Mouse (Mus musculus) megakaryocyte, embryonic 14.5 days (primary cell): Measurements from ENCODE around the gene Chd4. TPM values are rescaled to one million over a fixed set of nuclear protein-coding genes. Genes with fewer than 3 reads are reported as not detected.

Experiments
- H3K27me3 ChIP-seq: replicated peaks from 2 replicates; pipeline ENCODE3; 2012; ENCODE audit warnings: inconsistent platforms
- H3K36me3 ChIP-seq: replicated peaks from 2 replicates; pipeline ENCODE3; 2012; ENCODE audit warnings: low read length, inconsistent platforms, mixed read lengths
- H3K4me1 ChIP-seq: 2 replicates; pipeline ENCODE4 v1.6.1; 2012; ENCODE audit warnings: inconsistent platforms
- H3K4me3 ChIP-seq: replicated peaks from 2 replicates; pipeline ENCODE3; 2012; ENCODE audit warnings: moderate library complexity, mild to moderate bottlenecking, inconsistent platforms
- H3K9me3 ChIP-seq: 2 replicates; pipeline ENCODE4 v1.6.1; 2012; ENCODE audit warnings: inconsistent platforms
- FLI1 ChIP-seq: IDR thresholded peaks from 2 replicates; pipeline ENCODE4 v1.6.1; 2012; ENCODE audit warnings: low read length, inconsistent platforms, mixed read lengths
- GATA1 ChIP-seq: IDR thresholded peaks from 3 replicates; pipeline ENCODE4 v1.6.1; 2012; ENCODE audit warnings: mixed read lengths, low read length, inconsistent platforms, borderline replicate concordance
- polyA plus RNA-seq: library from polyadenylated mRNA; stranded (reverse); fragments of >175 nt; gene quantifications from 2 replicates; pipeline ENCODE4 v1.2.3, GENCODE M21; 2012; ENCODE audit warnings: low replicate concordance; ENCODE audit not compliant: insufficient read depth

Gene Chd4
- polyA plus RNA-seq, 1 experiment = 90.6 TPM

DNA sequence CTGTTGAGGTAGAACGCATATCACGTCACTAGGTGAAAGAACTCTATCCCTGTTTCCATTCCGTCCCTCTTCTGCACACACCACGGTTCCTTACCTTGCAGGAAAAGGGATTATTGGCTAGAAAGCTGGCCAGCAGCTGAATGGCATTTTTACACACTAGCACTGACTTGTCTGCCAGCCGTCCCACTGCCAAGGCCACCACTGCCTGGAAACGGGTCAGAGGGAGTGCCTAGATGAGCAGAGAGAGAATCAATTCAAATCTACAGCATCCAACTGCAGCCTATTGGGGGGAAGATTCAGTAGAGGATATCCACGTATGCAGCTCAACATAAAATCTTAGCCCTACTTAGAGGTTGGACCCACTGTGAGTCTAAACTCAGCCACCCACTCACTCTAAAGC is 83.8 kb downstream of the Chd4 start:
- peaks cover 95% of the 10 kb centered on the region for H3K36me3 ChIP-seq
- no peak overlapping the region for H3K4me3 ChIP-seq
- TF ChIP-seq FLI1 (no peak), GATA1 (no peak)
- 0 out of 2 replicates have a peak, but pooled peaks cover 3% of the 10 kb centered on the region for H3K4me1 ChIP-seq
- H3K27me3 ChIP-seq = no peaks in the 10 kb centered on the region
- no peaks in the 10 kb centered on the region for H3K9me3 ChIP-seq

Other genes starting within 250 kb of the Chd4 start
- gene P3h3, start 238.2 kb upstream of the Chd4 start, polyA plus RNA-seq = 5.5 TPM in 1 of 2 replicates, not detected in the other
- 0.82 and 7.7 TPM in 2 replicates for gene Gpr162, start 232.0 kb upstream of the Chd4 start, polyA plus RNA-seq
- gene Cd4, start 207.8 kb upstream of the Chd4 start, polyA plus RNA-seq = 0.35 TPM in 1 of 2 replicates, not detected in the other
- 0.62 TPM in 1 of 2 replicates, not detected in the other for gene Lag3, start 184.3 kb upstream of the Chd4 start, polyA plus RNA-seq
- gene Ptms, start 175.9 kb upstream of the Chd4 start, polyA plus RNA-seq = 330 and 450 TPM in 2 replicates
- gene Mlf2, start 164.6 kb upstream of the Chd4 start, polyA plus RNA-seq = 183 and 362 TPM in 2 replicates
- gene Cops7a, start 130.4 kb upstream of the Chd4 start, polyA plus RNA-seq = 46.8 and 55.7 TPM in 2 replicates
- gene Pianp, start 99.3 kb upstream of the Chd4 start, polyA plus RNA-seq = 2.5 and 7.7 TPM in 2 replicates
- 21.5 and 67.6 TPM in 2 replicates for gene Zfp384, start 86.8 kb upstream of the Chd4 start, polyA plus RNA-seq
- 16.8 and 17.7 TPM in 2 replicates for gene Ing4, start 56.2 kb upstream of the Chd4 start, polyA plus RNA-seq
- gene Acrbp, start 46.3 kb upstream of the Chd4 start, polyA plus RNA-seq = 8.7 and 11.3 TPM in 2 replicates
- 0.62 TPM in 1 of 2 replicates, not detected in the other for gene Lpar5, start 28.1 kb upstream of the Chd4 start, polyA plus RNA-seq
- 18.4 and 24.5 TPM in 2 replicates for gene Nop2, start 35.9 kb downstream of the Chd4 start, polyA plus RNA-seq
- 20.6 and 36.4 TPM in 2 replicates for gene Iffo1, start 49.3 kb downstream of the Chd4 start, polyA plus RNA-seq
- 5,967 and 19,384 TPM in 2 replicates for gene Gapdh, start 70.5 kb downstream of the Chd4 start, polyA plus RNA-seq
- 92.0 and 141 TPM in 2 replicates for gene Ncapd2, start 95.7 kb downstream of the Chd4 start, polyA plus RNA-seq
- 68.3 and 124 TPM in 2 replicates for gene Mrpl51, start 95.8 kb downstream of the Chd4 start, polyA plus RNA-seq
- gene Vamp1, start 119.6 kb downstream of the Chd4 start, polyA plus RNA-seq = 1.4 and 1.9 TPM in 2 replicates
- 4.5 and 6.0 TPM in 2 replicates for gene Tapbpl, start 135.9 kb downstream of the Chd4 start, polyA plus RNA-seq
- gene Cd27, start 141.0 kb downstream of the Chd4 start, polyA plus RNA-seq = 1.3 TPM in 1 of 2 replicates, not detected in the other
- not detected in 2 replicates for gene Tuba3a, start 190.1 kb downstream of the Chd4 start, polyA plus RNA-seq
- gene Ltbr, start 217.9 kb downstream of the Chd4 start, polyA plus RNA-seq = 41.9 and 48.8 TPM in 2 replicates
- 0.39 TPM in 1 of 2 replicates, not detected in the other for gene Scnn1a, start 224.7 kb downstream of the Chd4 start, polyA plus RNA-seq